Mouse (Mus musculus) left cerebral cortex, adult 2 months (tissue): Measurements from ENCODE around the gene Slc22a15. TPM values are rescaled to one million over a fixed set of nuclear protein-coding genes. Genes with fewer than 3 reads are reported as not detected.

Experiments
- DNase-seq, 2 experiments: peaks; one replicate each; pipeline ENCODE4 v3.0.0; 2021 to 2022; ENCODE audit warnings: low spot score in 2 of 2, mixed read lengths in 1 of 2; ENCODE audit errors: extremely low spot score in 1 of 2
- H3K27ac ChIP-seq: fragments of 200-600 bp; 2 replicates; pipeline ENCODE4 v1.8.1; 2022
- H3K4me3 ChIP-seq: fragments of 200-600 bp; 2 replicates; pipeline ENCODE4 v1.8.1; 2022
- CTCF ChIP-seq: fragments of 200-600 bp; IDR thresholded peaks from 2 replicates; pipeline ENCODE4 v1.8.1; 2022; ENCODE audit warnings: antibody characterized with exemption, mild to moderate bottlenecking, moderate library complexity
- intact Hi-C: fragments of 180-260 bp; cut with DNase I; formaldehyde crosslinking; loops from one replicate; pipeline ENCODE4 v1.15.1; 2025
- total RNA-seq, 2 experiments: library from RNA; stranded (reverse); gene quantifications; 2 replicates each; pipeline ENCODE4 v1.2.3; 2021

Gene Slc22a15
- total RNA-seq, 2 experiments from 2014 or later, result 9.2 to 10.0 TPM

- no peak for TF ChIP-seq CTCF
- H3K4me3 ChIP-seq, result no peak overlapping the region
- DNase-seq, result no peak
- intact Hi-C loops, result no loop called here
- no peak overlapping the region for H3K27ac ChIP-seq
Measured at GRCm38 (mm10) chr3:101915048-101915801, 9.0 kb downstream of the Slc22a15 start.

GRCm38 (mm10) chr3:101914266-101914665, 10.0 kb downstream of the Slc22a15 start:
- no peak for TF ChIP-seq CTCF
- DNase-seq, result no peak
- Histone ChIP-seq H3K27ac (no peak overlapping the region), H3K4me3 (no peak overlapping the region)
- intact Hi-C loops, result no loop called here

- DNase-seq, result no peak
- no peak overlapping the region for H3K27ac ChIP-seq
- no peak overlapping the region for H3K4me3 ChIP-seq
- no peak for TF ChIP-seq CTCF
- intact Hi-C loops, result no loop called here
Measured at GRCm38 (mm10) chr3:101912041-101912440, 12.2 kb downstream of the Slc22a15 start.

- Histone ChIP-seq H3K4me3 (no peak overlapping the region), H3K27ac (no peak overlapping the region)
- TF ChIP-seq CTCF, result no peak
- no peak for DNase-seq
- intact Hi-C loops, result no loop called here
Measured at GRCm38 (mm10) chr3:101907049-101907448, 17.2 kb downstream of the Slc22a15 start.

- no peak for TF ChIP-seq CTCF
- no peak for DNase-seq
- intact Hi-C loops, result no loop called here
- no peak overlapping the region for H3K4me3 ChIP-seq
- H3K27ac ChIP-seq, result no peak overlapping the region
Measured at GRCm38 (mm10) chr3:101904776-101905175, 19.5 kb downstream of the Slc22a15 start.

GRCm38 (mm10) chr3:101903091-101903490, 21.2 kb downstream of the Slc22a15 start:
- no peak overlapping the region for H3K4me3 ChIP-seq
- DNase-seq, result no peak
- intact Hi-C loops, result no loop called here
- no peak overlapping the region for H3K27ac ChIP-seq
- no peak for TF ChIP-seq CTCF

GRCm38 (mm10) chr3:101902344-101902743, 21.9 kb downstream of the Slc22a15 start:
- DNase-seq, result no peak
- H3K4me3 ChIP-seq, result no peak overlapping the region
- no peak for TF ChIP-seq CTCF
- no peak overlapping the region for H3K27ac ChIP-seq
- intact Hi-C loops, result no loop called here

GRCm38 (mm10) chr3:101897377-101897974, 26.8 kb downstream of the Slc22a15 start:
- H3K4me3 ChIP-seq, result no peak overlapping the region
- no peak for DNase-seq
- no peak for TF ChIP-seq CTCF
- no peak overlapping the region for H3K27ac ChIP-seq
- intact Hi-C loops, result loop anchor here (5.0 kb wide), 2 partner anchors 150 to 345 kb away; no protein-coding TSS in a partner anchor

- Histone ChIP-seq H3K4me3 (no peak overlapping the region), H3K27ac (no peak overlapping the region)
- TF ChIP-seq CTCF, result peak; percentile 91
- intact Hi-C loops, result loop anchor here (5.0 kb wide), 2 partner anchors 150 to 345 kb away; no protein-coding TSS in a partner anchor
- peak; percentile 54 to 56 for DNase-seq
Measured at GRCm38 (mm10) chr3:101896893-101897292, 27.4 kb downstream of the Slc22a15 start.

- DNase-seq, result no peak
- intact Hi-C loops, result loop anchor here (5.0 kb wide), 2 partner anchors 152 to 347 kb away; no protein-coding TSS in a partner anchor
- TF ChIP-seq CTCF, result no peak
- H3K27ac ChIP-seq, result no peak overlapping the region
- H3K4me3 ChIP-seq, result no peak overlapping the region
Measured at GRCm38 (mm10) chr3:101895376-101895910, 28.8 kb downstream of the Slc22a15 start.

GRCm38 (mm10) chr3:101885591-101885990, 38.7 kb downstream of the Slc22a15 start:
- no peak for DNase-seq
- intact Hi-C loops, result no loop called here
- TF ChIP-seq CTCF, result no peak
- no peak overlapping the region for H3K4me3 ChIP-seq
- no peak overlapping the region for H3K27ac ChIP-seq

- no peak for DNase-seq
- H3K27ac ChIP-seq, result no peak overlapping the region
- no peak overlapping the region for H3K4me3 ChIP-seq
- TF ChIP-seq CTCF, result no peak
- intact Hi-C loops, result no loop called here
Measured at GRCm38 (mm10) chr3:101885041-101885440, 39.2 kb downstream of the Slc22a15 start.
